Mouse (Mus musculus): Measurements from ENCODE around the gene Wdr48.

Gene Wdr48

GRCm38 (mm10) chr9:119970763-119971656, 76.3 kb downstream of the Wdr48 start:
- peak; percentile 97 to 98 for DNase-seq

- peak; percentile 54 to 63 for DNase-seq
Measured at GRCm38 (mm10) chr9:119972166-119972565, 77.5 kb downstream of the Wdr48 start.

- DNase-seq: peak; percentile 89 to 91
Measured at GRCm38 (mm10) chr9:119972582-119972981, 77.9 kb downstream of the Wdr48 start.

GRCm38 (mm10) chr9:119973281-119973680, 78.6 kb downstream of the Wdr48 start:
- DNase-seq: peak; percentile 76 to 79

GRCm38 (mm10) chr9:119973869-119974520, 79.3 kb downstream of the Wdr48 start:
- DNase-seq: peak; percentile 67 to 77

GRCm38 (mm10) chr9:119974609-119975008, 79.9 kb downstream of the Wdr48 start:
- DNase-seq: peak; percentile 40 to 53

GRCm38 (mm10) chr9:119975286-119975685, 80.6 kb downstream of the Wdr48 start:
- DNase-seq: no peak

All from cerebellum, postnatal 10 days (tissue).